Mouse (Mus musculus) midbrain, embryonic 16.5 days (tissue): ENCODE data around the gene Sipa1l2. TPM values are rescaled to one million over a fixed set of nuclear protein-coding genes. Genes with fewer than 3 reads are reported as not detected.

Source experiments
- ATAC-seq: fragments of 200-750 bp; cut with Nextera tagmentation; 2 replicates; pipeline ENCODE4 v1.8.0; 2017; ENCODE audit warnings: moderate TSS enrichment
- H3K27ac ChIP-seq: fragments of 300-500 bp; sonication (generic); 2 replicates; pipeline ENCODE4 v1.5.1; 2014; ENCODE audit warnings: mild to moderate bottlenecking, low read length, mixed read lengths
- H3K27me3 ChIP-seq: fragments of 300-500 bp; sonication (generic); 2 replicates; pipeline ENCODE4 v1.6.1; 2014; ENCODE audit warnings: low read depth, low read length, mixed read lengths; ENCODE audit not compliant: control insufficient read depth, insufficient read depth
- H3K36me3 ChIP-seq: fragments of 300-500 bp; sonication (generic); 2 replicates; pipeline ENCODE4 v1.6.1; 2014; ENCODE audit warnings: mild to moderate bottlenecking, low read length, moderate library complexity, mixed read lengths; ENCODE audit not compliant: control insufficient read depth, insufficient read depth
- H3K4me1 ChIP-seq: fragments of 300-500 bp; sonication (generic); 2 replicates; pipeline ENCODE4 v1.6.1; 2014; ENCODE audit warnings: mild to moderate bottlenecking, low read length, mixed read lengths; ENCODE audit not compliant: control insufficient read depth, insufficient read depth
- H3K4me2 ChIP-seq: fragments of 300-500 bp; sonication (generic); 2 replicates; pipeline ENCODE4 v1.6.1; 2014; ENCODE audit warnings: mild to moderate bottlenecking, low read length, mixed read lengths
- H3K4me3 ChIP-seq: fragments of 300-500 bp; sonication (generic); 2 replicates; pipeline ENCODE4 v1.5.1; 2014; ENCODE audit warnings: low read depth, mild to moderate bottlenecking, low read length, moderate library complexity, mixed read lengths
- H3K9ac ChIP-seq: fragments of 300-500 bp; sonication (generic); 2 replicates; pipeline ENCODE4 v1.6.1; 2014; ENCODE audit warnings: low read depth, low read length, mixed read lengths
- H3K9me3 ChIP-seq: fragments of 300-500 bp; sonication (generic); replicated peaks from 2 replicates; pipeline ENCODE4 v1.6.1; 2014; ENCODE audit warnings: mild to moderate bottlenecking, low read length, mixed read lengths; ENCODE audit not compliant: control insufficient read depth, poor library complexity, severe bottlenecking
- WGBS: fragments of 180-500 bp; shearing (Covaris S2); extraction: QIAGEN DNeasy Blood & Tissue Kit; methylation state at CpG from one replicate; pipeline ENCODE4 v1.1.7; 2014; 5-methylcytosine and 5-hydroxymethylcytosine counted together
- polyA plus RNA-seq: library from polyadenylated mRNA; unstranded; fragments of >200 nt; fragmentation: Nextera tagmentation; extraction: Ambion mirVana; gene quantifications from 2 replicates; pipeline ENCODE4 v1.2.1, GENCODE M21; 2015

Sipa1l2 gene
- polyA plus RNA-seq, 1 experiment from 2014 or later, result 21.7 TPM

GRCm38 (mm10) chr8:125419202-125419830 lies 150.3 kb downstream of the Sipa1l2 start:
- Histone ChIP-seq H3K4me2 (no peak overlapping the region), H3K27me3 (no peaks in the 10 kb centered on the region), H3K9me3 (no peaks in the 10 kb centered on the region), H3K27ac (no peak overlapping the region), H3K4me3 (no peak overlapping the region), H3K36me3 (no peaks in the 10 kb centered on the region; the same call in none of the 2 replicates), H3K9ac (no peak overlapping the region), H3K4me1 (peaks cover 9% of the 10 kb centered on the region)
- ATAC-seq, result no peak
- WGBS, result 77% methylated on average over 14 of the region's 14 CpGs

GRCm38 (mm10) chr8:125416146-125416545 lies 153.5 kb downstream of the Sipa1l2 start:
- Histone ChIP-seq H3K4me3 (no peak overlapping the region), H3K36me3 (no peaks in the 10 kb centered on the region), H3K27ac (no peak overlapping the region), H3K4me1 (peaks cover 6% of the 10 kb centered on the region), H3K9ac (no peak overlapping the region), H3K27me3 (no peaks in the 10 kb centered on the region), H3K4me2 (no peak overlapping the region), H3K9me3 (no peaks in the 10 kb centered on the region)
- WGBS, result 87% methylated on average over 6 of the region's 6 CpGs
- no peak for ATAC-seq

GRCm38 (mm10) chr8:125414651-125415050 lies 155.0 kb downstream of the Sipa1l2 start:
- H3K27me3 ChIP-seq, result no peaks in the 10 kb centered on the region
- no peak overlapping the region for H3K4me2 ChIP-seq
- H3K4me3 ChIP-seq, result no peak overlapping the region
- H3K9me3 ChIP-seq, result no peaks in the 10 kb centered on the region
- 88% methylated on average over 8 of the region's 8 CpGs for WGBS
- H3K36me3 ChIP-seq, result no peaks in the 10 kb centered on the region
- peaks cover 6% of the 10 kb centered on the region for H3K4me1 ChIP-seq
- no peak for ATAC-seq
- no peak overlapping the region for H3K27ac ChIP-seq
- no peak overlapping the region for H3K9ac ChIP-seq

DNA sequence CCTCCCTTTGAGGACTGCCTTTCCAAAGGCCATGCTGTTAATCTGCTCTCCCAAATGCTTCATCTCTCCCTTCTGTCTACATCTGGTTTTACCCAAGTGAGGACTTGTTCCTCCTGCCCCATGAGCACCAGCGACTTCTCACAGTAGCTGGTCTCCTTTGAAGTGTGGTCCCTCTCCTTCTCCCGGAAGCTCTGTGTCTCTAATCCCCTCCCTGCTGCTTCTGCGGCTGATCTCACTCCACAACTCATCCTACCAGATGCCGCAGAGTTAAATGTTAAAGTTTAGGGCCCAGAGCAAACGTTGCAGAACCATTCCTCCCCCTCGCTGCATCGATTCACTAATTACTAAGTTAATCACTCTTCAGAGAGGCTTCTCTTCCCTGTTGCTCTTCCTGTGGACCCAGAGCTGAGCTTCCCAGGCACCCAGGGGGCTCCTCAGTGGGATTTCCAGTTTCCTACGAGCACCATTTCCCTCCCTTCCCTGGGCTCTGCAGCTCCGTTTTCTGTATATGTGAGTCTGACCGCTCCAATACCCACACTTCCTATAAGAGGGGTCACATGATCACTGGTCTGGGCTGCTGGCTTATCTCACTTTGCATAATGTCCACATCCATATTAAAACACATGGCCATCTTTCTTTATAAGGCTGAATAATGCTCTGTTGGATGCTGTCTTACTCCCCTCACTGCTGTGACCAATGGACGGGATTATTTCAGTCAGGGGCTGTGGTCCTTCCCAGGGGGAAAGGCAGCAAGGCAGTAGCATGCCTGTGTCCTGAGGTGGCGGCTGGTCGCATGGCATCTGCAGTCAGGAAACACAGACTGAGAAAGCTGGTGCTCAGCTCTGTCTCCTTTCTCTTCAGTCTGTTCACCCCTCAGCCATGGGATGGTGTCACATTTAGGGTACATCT lies 156.4 kb downstream of the Sipa1l2 start:
- ATAC-seq, result no peak
- Histone ChIP-seq H3K4me3 (no peak overlapping the region), H3K4me2 (no peak overlapping the region), H3K9me3 (no peaks in the 10 kb centered on the region), H3K27me3 (no peaks in the 10 kb centered on the region), H3K9ac (no peak overlapping the region), H3K27ac (no peak overlapping the region), H3K36me3 (no peaks in the 10 kb centered on the region), H3K4me1 (peaks cover 6% of the 10 kb centered on the region)
- WGBS, result 11% methylated on average over 13 of the region's 13 CpGs

GRCm38 (mm10) chr8:125410646-125411045 lies 159.0 kb downstream of the Sipa1l2 start:
- H3K9me3 ChIP-seq, result no peaks in the 10 kb centered on the region
- no peak for ATAC-seq
- H3K4me1 ChIP-seq, result peaks cover 6% of the 10 kb centered on the region
- H3K27ac ChIP-seq, result no peak overlapping the region
- H3K4me3 ChIP-seq, result no peak overlapping the region
- H3K9ac ChIP-seq, result no peak overlapping the region
- no peaks in the 10 kb centered on the region for H3K27me3 ChIP-seq
- H3K36me3 ChIP-seq, result no peaks in the 10 kb centered on the region
- no peak overlapping the region for H3K4me2 ChIP-seq
- 75% methylated on average over 5 of the region's 5 CpGs for WGBS

DNA sequence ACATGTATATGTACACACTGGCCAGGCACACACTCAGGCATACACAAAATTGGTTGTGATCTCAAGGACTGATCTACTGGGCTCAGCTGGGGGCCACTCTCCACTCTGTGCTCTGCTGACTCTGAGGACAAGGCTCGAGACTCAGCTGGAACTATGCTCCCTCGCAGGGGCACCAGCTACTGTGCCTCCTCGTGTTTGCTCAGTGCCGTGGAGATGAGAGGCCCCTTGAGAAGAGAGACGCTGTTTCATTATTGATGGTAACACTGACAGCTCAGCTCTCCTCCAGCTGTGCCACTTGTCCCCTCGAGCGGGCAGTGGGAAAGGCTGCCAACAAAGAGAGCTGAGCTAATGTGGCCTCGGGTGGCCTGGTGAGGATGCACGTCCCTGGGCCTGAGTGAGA lies 161.9 kb downstream of the Sipa1l2 start:
- H3K9me3 ChIP-seq, result no peaks in the 10 kb centered on the region
- H3K9ac ChIP-seq, result no peak overlapping the region
- 18% methylated on average over 9 of the region's 9 CpGs for WGBS
- H3K36me3 ChIP-seq, result no peaks in the 10 kb centered on the region
- H3K4me2 ChIP-seq, result no peak overlapping the region
- H3K4me1 ChIP-seq, result no peaks in the 10 kb centered on the region; the same call in 1 of the 2 replicates
- ATAC-seq, result 0 out of 2 replicates have a peak, but pooled peaks have one; percentile 28
- no peak overlapping the region for H3K27ac ChIP-seq
- H3K4me3 ChIP-seq, result no peak overlapping the region
- no peaks in the 10 kb centered on the region for H3K27me3 ChIP-seq

- Histone ChIP-seq H3K4me2 (no peak overlapping the region), H3K9me3 (no peaks in the 10 kb centered on the region), H3K27ac (no peak overlapping the region), H3K4me3 (no peak overlapping the region), H3K27me3 (no peaks in the 10 kb centered on the region), H3K9ac (no peak overlapping the region), H3K36me3 (no peaks in the 10 kb centered on the region), H3K4me1 (no peaks in the 10 kb centered on the region; the same call in 1 of the 2 replicates)
- 0 out of 2 replicates have a peak, but pooled peaks have one; percentile 14 for ATAC-seq
- WGBS, result 59% methylated on average over 5 of the region's 5 CpGs
These were observed 163.2 kb downstream of the Sipa1l2 start for GRCm38 (mm10) chr8:125406453-125406852.

DNA sequence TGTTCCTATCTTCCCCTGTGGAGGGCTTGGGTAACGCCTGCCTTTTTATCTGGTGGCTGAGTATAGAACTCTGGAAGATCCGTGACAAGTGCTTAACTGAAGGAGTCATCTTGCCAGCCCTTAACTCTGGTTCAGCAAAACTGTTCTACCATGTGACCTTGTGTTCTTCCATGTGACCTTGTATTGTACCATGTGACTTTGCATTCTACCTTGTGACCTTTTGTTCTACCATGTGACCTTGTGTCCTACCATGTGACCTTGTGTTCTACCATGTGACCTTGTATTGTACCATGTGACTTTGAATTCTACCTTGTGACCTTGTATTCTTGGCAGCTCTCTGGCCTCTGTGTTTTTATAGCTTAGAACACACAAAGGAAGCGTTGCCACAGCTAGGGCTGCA lies 168.3 kb downstream of the Sipa1l2 start:
- no peak overlapping the region for H3K27ac ChIP-seq
- H3K27me3 ChIP-seq, result no peaks in the 10 kb centered on the region
- ATAC-seq, result no peak
- no peak overlapping the region for H3K4me2 ChIP-seq
- no peaks in the 10 kb centered on the region for H3K4me1 ChIP-seq
- no peaks in the 10 kb centered on the region for H3K9me3 ChIP-seq
- H3K4me3 ChIP-seq, result no peak overlapping the region
- 85% methylated on average over 3 of the region's 3 CpGs for WGBS
- no peak overlapping the region for H3K9ac ChIP-seq
- no peaks in the 10 kb centered on the region for H3K36me3 ChIP-seq

DNA sequence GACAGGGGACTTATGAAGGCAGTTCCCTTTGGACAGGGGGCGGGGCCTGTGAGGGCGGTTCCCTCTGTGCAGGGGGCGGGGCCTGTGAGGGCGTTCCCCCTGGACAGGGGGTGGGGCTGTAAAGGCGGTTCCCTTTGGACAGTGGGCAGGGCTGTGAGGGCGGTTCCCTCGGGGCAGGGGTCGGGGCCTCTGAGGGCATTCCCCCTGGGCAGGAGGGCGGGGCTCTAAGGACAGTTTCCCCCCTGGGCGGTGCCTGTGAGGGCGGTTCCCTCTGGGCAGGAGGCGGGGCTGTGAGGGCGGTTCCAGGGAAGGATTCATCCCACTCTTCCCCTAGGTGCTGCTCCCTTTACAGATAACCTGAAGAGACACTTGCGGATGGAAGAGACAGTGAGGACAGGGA lies 171.6 kb downstream of the Sipa1l2 start:
- no peaks in the 10 kb centered on the region for H3K36me3 ChIP-seq
- no peak overlapping the region for H3K27ac ChIP-seq
- H3K4me1 ChIP-seq, result no peaks in the 10 kb centered on the region
- H3K4me2 ChIP-seq, result no peak overlapping the region
- no peak for ATAC-seq
- no peaks in the 10 kb centered on the region for H3K9me3 ChIP-seq
- H3K4me3 ChIP-seq, result no peak overlapping the region
- 39% methylated on average over 11 of the region's 14 CpGs for WGBS
- H3K9ac ChIP-seq, result no peak overlapping the region
- H3K27me3 ChIP-seq, result no peaks in the 10 kb centered on the region
